8 mouse cellular contexts compared by ENCODE assay signal in genomic region chr1:112416350-112417083, GRCm38 (mm10).
A peak's percentile ranks its signal among the peaks of the same experiment; 100 is the strongest.
DNase-seq lines count a peak whose midpoint lies in the region; ATAC-seq and TF ChIP-seq lines count a peak whose summit lies in the region.

No protein-coding gene starts in this region.

- peaks cover 21% of the 10 kb centered on the region for H3K27me3 ChIP-seq in heart, embryonic 13.5 days (replicated peaks)
- H3K27me3 ChIP-seq in cerebellum, adult 2 months (ENCODE audit: control insufficient read depth, insufficient read depth, low read length), result no peaks in the 10 kb centered on the region
- H3K27me3 ChIP-seq in forebrain, postnatal 0 days (ENCODE audit: insufficient read depth, low read length), result no peaks in the 10 kb centered on the region
- no peaks in the 10 kb centered on the region for H3K27me3 ChIP-seq in midbrain, embryonic 14.5 days (ENCODE audit: control insufficient read depth, insufficient read depth, low read length)

- 4% methylated on average over 37 of the region's 37 CpGs for WGBS in heart, embryonic 13.5 days
- 3% methylated on average over 37 of the region's 37 CpGs for WGBS in cerebellum, adult 2 months
- WGBS in forebrain, postnatal 0 days, result 3% methylated on average over 37 of the region's 37 CpGs
- 1% methylated on average over 37 of the region's 37 CpGs for WGBS in midbrain, embryonic 14.5 days

- no peak overlapping the region for H3K9ac ChIP-seq in heart, embryonic 13.5 days
- peak overlapping the region; percentile 71 for H3K9ac ChIP-seq in forebrain, postnatal 0 days
- peak overlapping the region; percentile 73 for H3K9ac ChIP-seq in midbrain, embryonic 14.5 days (replicated peaks; ENCODE audit: low read length)

- H3K4me3 ChIP-seq in heart, embryonic 13.5 days, result peak overlapping the region; percentile 46
- peak overlapping the region; percentile 69 for H3K4me3 ChIP-seq in cerebellum, adult 2 months (replicated peaks; ENCODE audit: insufficient read depth, low read depth, low read length)
- H3K4me3 ChIP-seq in forebrain, postnatal 0 days (ENCODE audit: low read depth, low read length), result peak overlapping the region; percentile 60
- peak overlapping the region; percentile 61 for H3K4me3 ChIP-seq in midbrain, embryonic 14.5 days (replicated peaks; ENCODE audit: low read depth, low read length)

- ATAC-seq in heart, embryonic 13.5 days (ENCODE audit: extremely low read depth, insufficient number of reproducible peaks, low FRiP score, low TSS enrichment), result no peak
- ATAC-seq in forebrain, postnatal 0 days, result peak; percentile 99
- peak; percentile 95 for ATAC-seq in midbrain, embryonic 14.5 days (ENCODE audit: low FRiP score, low TSS enrichment)

- no peak overlapping the region for H3K27ac ChIP-seq in heart, embryonic 13.5 days (replicated peaks)
- H3K27ac ChIP-seq in cerebellum, adult 2 months (ENCODE audit: insufficient read depth, low read length), result no peak overlapping the region
- H3K27ac ChIP-seq in forebrain, postnatal 0 days (ENCODE audit: low read depth, low read length), result peak overlapping the region; percentile 29; the same call in 1 of the 2 replicates
- H3K27ac ChIP-seq in midbrain, embryonic 14.5 days (replicated peaks; ENCODE audit: low read depth, low read length), result peak overlapping the region; percentile 66

- no peaks in the 10 kb centered on the region for H3K9me3 ChIP-seq in heart, embryonic 13.5 days
- H3K9me3 ChIP-seq in forebrain, postnatal 0 days (ENCODE audit: low read length), result no peaks in the 10 kb centered on the region
- no peaks in the 10 kb centered on the region for H3K9me3 ChIP-seq in midbrain, embryonic 14.5 days (ENCODE audit: control insufficient read depth, low read length)

- no peaks in the 10 kb centered on the region for H3K4me1 ChIP-seq in heart, embryonic 13.5 days
- H3K4me1 ChIP-seq in cerebellum, adult 2 months (ENCODE audit: control insufficient read depth, insufficient read depth, low read length), result no peaks in the 10 kb centered on the region
- H3K4me1 ChIP-seq in forebrain, postnatal 0 days (ENCODE audit: insufficient read depth), result peaks cover 3% of the 10 kb centered on the region; the same call in 1 of the 2 replicates
- no peaks in the 10 kb centered on the region for H3K4me1 ChIP-seq in midbrain, embryonic 14.5 days (ENCODE audit: control insufficient read depth, insufficient read depth, low read length)

- TF ChIP-seq CTCF in cerebellum, adult 2 months (IDR thresholded peaks at IDR 0.05; ENCODE audit: borderline replicate concordance, insufficient read depth, low read depth, low read length), result no peak
- TF ChIP-seq CTCF in forebrain, postnatal 0 days (IDR thresholded peaks at IDR 0.05; ENCODE audit: low read depth), result peak; percentile 43

- peak overlapping the region; percentile 75 for H3K4me2 ChIP-seq in heart, embryonic 13.5 days
- peak overlapping the region; percentile 78 for H3K4me2 ChIP-seq in forebrain, postnatal 0 days (ENCODE audit: low read depth)
- peak overlapping the region; percentile 83 for H3K4me2 ChIP-seq in midbrain, embryonic 14.5 days (ENCODE audit: low read length)

- no peak for DNase-seq in heart, adult 11 months
- DNase-seq in cerebellum, adult 2 months, result peak; percentile 29 to 32
- DNase-seq in forebrain, postnatal 0 days, result peak; percentile 80
- peak; percentile 14 to 18 for DNase-seq in layer of hippocampus, postnatal 25 days (ENCODE audit: extremely low spot score in 1 of 2, low spot score in 1 of 2)
- peak; percentile 86 for DNase-seq in midbrain, embryonic 14.5 days
- peak; percentile 2 for DNase-seq in yolk sac, embryonic 10.5 days (ENCODE audit: low spot score)
- DNase-seq in thymus, adult 18-20 months, result no peak

- TF ChIP-seq POLR2A in cerebellum, adult 2 months (IDR thresholded peaks at IDR 0.05; ENCODE audit: borderline replicate concordance, insufficient read depth, low read length), result no peak

- no peaks in the 10 kb centered on the region for H3K36me3 ChIP-seq in heart, embryonic 13.5 days
- H3K36me3 ChIP-seq in forebrain, postnatal 0 days (ENCODE audit: insufficient read depth), result no peaks in the 10 kb centered on the region
- H3K36me3 ChIP-seq in midbrain, embryonic 14.5 days (ENCODE audit: control insufficient read depth, insufficient read depth, low read length), result no peaks in the 10 kb centered on the region

Comparison
In these comparisons a context has a peak if more than half of its experiments do, and no peak if none do; other contexts are left out.
1. H3K27ac ChIP-seq: peak in forebrain, postnatal 0 days (single experiment) and midbrain, embryonic 14.5 days (single experiment); none in heart, embryonic 13.5 days (single experiment) and cerebellum, adult 2 months (single experiment).
2. DNase-seq: peak in cerebellum, adult 2 months (2 of 2), forebrain, postnatal 0 days (single experiment), layer of hippocampus, postnatal 25 days (2 of 2), midbrain, embryonic 14.5 days (single experiment) and yolk sac, embryonic 10.5 days (single experiment); none in heart, adult 11 months (single experiment) and thymus, adult 18-20 months (0 of 2).
3. Peak in every context shown above with its lines, with median percentiles within 50 percentile points of each other: H3K4me2 ChIP-seq and H3K4me3 ChIP-seq.